Mouse (Mus musculus) heart, postnatal 0 days (tissue): ENCODE measurements around the gene Macf1.

ENCODE experiments used
- CTCF ChIP-seq: IDR thresholded peaks from 2 replicates; pipeline ENCODE4 v1.5.1; 2016; ENCODE audit warnings: antibody characterized with exemption, control low read depth, low read depth
- EP300 ChIP-seq: IDR thresholded peaks from 2 replicates; pipeline ENCODE4 v1.6.1; 2016; ENCODE audit warnings: antibody characterized with exemption, low read depth

DNA sequence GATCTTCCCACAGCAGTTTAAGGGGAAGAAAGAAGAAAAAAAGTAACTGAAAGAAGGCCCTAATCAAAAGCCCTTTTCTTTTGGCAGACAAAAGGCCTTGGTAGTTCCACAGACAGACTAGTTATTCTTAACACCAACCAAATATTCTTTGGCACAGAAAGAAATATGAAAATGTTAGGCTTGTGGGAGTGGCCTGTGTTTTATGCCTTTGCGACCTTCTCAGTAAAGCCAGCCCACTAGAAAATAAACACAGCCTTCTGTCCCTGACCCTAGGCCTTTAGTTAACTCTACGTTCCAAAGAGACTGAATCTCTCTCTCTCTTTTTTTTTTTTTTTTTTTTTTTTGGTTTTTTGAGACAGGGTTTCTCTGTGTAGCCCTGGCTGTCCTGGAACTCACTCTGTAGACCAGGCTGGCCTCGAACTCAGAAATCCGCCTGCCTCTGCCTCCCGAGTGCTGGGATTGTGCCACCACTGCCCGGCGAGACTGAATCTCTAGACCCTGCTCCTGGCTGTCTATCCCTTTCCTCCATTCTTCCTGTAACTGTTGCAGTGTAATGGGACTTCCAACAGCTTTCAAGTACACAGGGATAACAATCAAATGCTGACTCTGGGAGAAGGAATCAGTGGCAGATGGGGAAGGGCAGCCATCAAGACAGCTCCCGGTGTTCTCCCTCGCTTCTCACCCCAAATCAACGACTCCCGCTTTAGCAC, 85.5 kb downstream of the Macf1 start:
- TF ChIP-seq CTCF: no peak
- TF ChIP-seq EP300: no peak
